Comparison of ENCODE assay signal across 7 mouse cellular contexts in the genomic region with DNA sequence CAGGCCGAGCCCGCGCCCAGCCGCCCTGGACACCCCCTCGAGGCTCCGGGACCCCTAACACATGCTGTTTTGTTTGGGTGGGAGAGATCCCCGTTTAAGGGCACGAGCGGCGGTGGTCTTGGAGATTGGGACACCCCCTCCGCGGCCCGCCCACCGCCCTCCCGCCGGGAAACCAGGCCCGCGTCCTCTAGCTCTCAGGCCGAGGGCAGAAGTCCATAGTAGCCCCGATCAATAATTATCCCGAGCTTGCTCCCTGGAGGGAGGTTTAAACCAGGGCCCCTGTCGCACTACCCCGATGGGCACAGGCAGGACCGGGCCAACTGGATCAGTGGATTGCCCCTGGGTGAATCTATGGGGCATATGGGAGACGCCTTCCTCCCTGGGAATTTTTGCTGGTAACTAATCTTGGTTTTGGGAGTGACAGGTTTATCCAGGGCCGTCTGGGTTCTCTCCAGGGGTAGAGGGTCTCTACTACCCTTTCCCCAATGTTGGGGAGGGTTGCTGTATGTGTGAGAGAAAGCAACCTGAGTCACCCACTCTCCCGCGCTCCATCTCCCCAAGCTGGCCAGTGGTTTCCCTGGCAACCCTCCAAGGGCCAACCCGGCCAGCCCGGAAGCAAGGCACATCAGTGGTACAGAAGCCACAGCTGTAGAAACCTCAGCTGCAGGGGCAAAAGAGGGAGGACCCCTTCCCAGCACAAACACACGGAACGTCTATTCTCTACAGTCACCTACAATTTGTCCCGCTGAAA. TPM values are rescaled to one million over a fixed set of nuclear protein-coding genes. Genes with fewer than 3 reads are reported as not detected.
DNase-seq lines count a peak whose midpoint lies in the region.

No protein-coding gene starts in this region.

- H3K4me1 ChIP-seq in erythroblast, embryonic 14.5 days (ENCODE audit: control insufficient read depth) = peaks cover 37% of the 10 kb centered on the region

- DNase-seq in MN1 (ENCODE audit: low spot score) = peak; percentile 67
- DNase-seq in adrenal gland, postnatal 36 days = peak; percentile 90 to 91
- peak; percentile 75 to 77 for DNase-seq in heart, postnatal 10 days
- peak; percentile 72 to 79 for DNase-seq in kidney, postnatal 4 days
- peak; percentile 77 to 78 for DNase-seq in lung, postnatal 4 days
- DNase-seq in right cerebral cortex, postnatal 4 days = peak; percentile 45

- peaks cover 44% of the 10 kb centered on the region for H3K27me3 ChIP-seq in erythroblast, embryonic 14.5 days (ENCODE audit: control insufficient read depth)

- intact Hi-C loops in heart, postnatal 10 days (cut with DNase I) = no loop called here

- no peaks in the 10 kb centered on the region for H3K36me3 ChIP-seq in erythroblast, embryonic 14.5 days (ENCODE audit: control insufficient read depth)

- no peaks in the 10 kb centered on the region for H3K9me3 ChIP-seq in erythroblast, embryonic 14.5 days (ENCODE audit: control insufficient read depth, low read length)

- H3K4me3 ChIP-seq in erythroblast, embryonic 14.5 days (replicated peaks) = peak overlapping the region; percentile 93

RNA-seq across cellular contexts. Expression of gene Stat5b, which starts 0.4 kb away (rescaled TPM):
- 100 to 1,000 TPM in 1 of 2 experiments, 10 to 100 TPM in 1; 58.3 to 111 TPM for total RNA-seq in adrenal gland, postnatal 36 days (2021)
- polyA plus RNA-seq in erythroblast, embryonic 14.5 days (2012) = 0.67 and 0.90 TPM in 2 replicates
- 10 to 100 TPM; 52.1 to 58.6 TPM for total RNA-seq in heart, postnatal 10 days (2021)

RNA-seq across cellular contexts. Expression of gene Stat5a, which starts 8.2 kb away (rescaled TPM):
- 10 to 100 TPM; 26.3 to 39.8 TPM for total RNA-seq in adrenal gland, postnatal 36 days (2021)
- 0.17 and 0.25 TPM in 2 replicates for polyA plus RNA-seq in erythroblast, embryonic 14.5 days (2012)
- 10 to 100 TPM; 22.9 to 26.9 TPM for total RNA-seq in heart, postnatal 10 days (2021)

Comparison
In these comparisons a context has a peak if more than half of its experiments do, and no peak if none do; other contexts are left out.
1. Peak in every context shown above with its lines: DNase-seq and H3K4me3 ChIP-seq.